Mouse (Mus musculus) common myeloid progenitor, adult 5-6 weeks (primary cell): ENCODE results near the gene Nrk. TPM values are rescaled to one million over a fixed set of nuclear protein-coding genes. Genes with fewer than 3 reads are reported as not detected.

ENCODE experiments used
- total RNA-seq: library from RNA; stranded (forward); fragments of 200-1000, 187-1606 nt; gene quantifications from 2 replicates; pipeline ENCODE4 v1.2.3, GENCODE M21; 2017

Nrk gene
- total RNA-seq, 1 experiment from 2014 or later, result 0.64 TPM

Other genes with a start within 250 kb of the Nrk start
- gene Serpina7, start 170.8 kb downstream of the Nrk start, total RNA-seq, result not detected in 2 replicates
- gene 4930513O06Rik, start 171.8 kb downstream of the Nrk start, total RNA-seq, result not detected in 2 replicates